Mouse (Mus musculus): ENCODE measurements at regions not wholly inside any gene's neighbourhood (a gene's known extent, or its start where the extent isn't known, plus 50 kb on each side); places are given as distances from the start of the nearest gene placed in this dataset.

- no peak for TF ChIP-seq CTCF (IDR thresholded peaks at IDR 0.05)
- in situ Hi-C loops (cut with MboI; ENCODE audit: low pct_unique_long_range_greater_than_20kb) = no loop called here
- H3K27me3 ChIP-seq = no peaks in the 10 kb centered on the region
- ChIA-PET POLR2A (no interaction called here), CTCF (no interaction called here)
- DNase-seq (ENCODE audit: low read depth, low spot score) (no peak), ATAC-seq (no peak)
These were observed 362.4 kb upstream of the 3110018I06Rik start for GRCm38 (mm10) chr12:107126056-107126455.

GRCm38 (mm10) chr12:107127591-107127990, 360.8 kb upstream of the 3110018I06Rik start:
- TF ChIP-seq CTCF (IDR thresholded peaks at IDR 0.05) = no peak

GRCm38 (mm10) chr12:107129232-107129631, 359.2 kb upstream of the 3110018I06Rik start:
- no peaks in the 10 kb centered on the region for H3K27me3 ChIP-seq
- ATAC-seq (no peak), DNase-seq (ENCODE audit: low read depth, low spot score) (no peak)
- in situ Hi-C loops (cut with MboI; ENCODE audit: low pct_unique_long_range_greater_than_20kb) = no loop called here
- ChIA-PET POLR2A (no interaction called here), CTCF (no interaction called here)
- no peak for TF ChIP-seq CTCF (IDR thresholded peaks at IDR 0.05)

More at GRCm38 (mm10) chr12:107127591-107127990, 360.8 kb upstream of the 3110018I06Rik start:
- ATAC-seq (no peak), DNase-seq (ENCODE audit: low read depth, low spot score) (no peak)
- POLR2A ChIA-PET = no interaction called here
- CTCF ChIA-PET = interaction anchor here (1.2 kb wide), 1 partner anchor 10 kb away, joined by 3 read pairs; no protein-coding TSS in a partner anchor
- in situ Hi-C loops (cut with MboI; ENCODE audit: low pct_unique_long_range_greater_than_20kb) = no loop called here
- no peaks in the 10 kb centered on the region for H3K27me3 ChIP-seq

- ChIA-PET POLR2A (no interaction called here), CTCF (no interaction called here)
- DNase-seq (ENCODE audit: low read depth, low spot score) (no peak), ATAC-seq (no peak)
- no peaks in the 10 kb centered on the region for H3K27me3 ChIP-seq
- no peak for TF ChIP-seq CTCF (IDR thresholded peaks at IDR 0.05)
- in situ Hi-C loops (cut with MboI; ENCODE audit: low pct_unique_long_range_greater_than_20kb) = no loop called here
These were observed 357.1 kb upstream of the 3110018I06Rik start for GRCm38 (mm10) chr12:107131351-107131750.

GRCm38 (mm10) chr12:107131841-107132240, 356.6 kb upstream of the 3110018I06Rik start:
- in situ Hi-C loops (cut with MboI; ENCODE audit: low pct_unique_long_range_greater_than_20kb) = no loop called here
- DNase-seq (ENCODE audit: low read depth, low spot score) (no peak), ATAC-seq (no peak)
- CTCF ChIA-PET = no interaction called here
- H3K27me3 ChIP-seq = no peaks in the 10 kb centered on the region
- no peak for TF ChIP-seq CTCF (IDR thresholded peaks at IDR 0.05)
- POLR2A ChIA-PET = no interaction called here

GRCm38 (mm10) chr12:107132501-107132900, 355.9 kb upstream of the 3110018I06Rik start:
- CTCF ChIA-PET = no interaction called here
- no peak for DNase-seq (ENCODE audit: low read depth, low spot score)

GRCm38 (mm10) chr12:107134353-107134752, 354.1 kb upstream of the 3110018I06Rik start:
- H3K27me3 ChIP-seq = no peaks in the 10 kb centered on the region
- no peak for DNase-seq (ENCODE audit: low read depth, low spot score)
- ChIA-PET POLR2A (no interaction called here), CTCF (no interaction called here)
- in situ Hi-C loops (cut with MboI; ENCODE audit: low pct_unique_long_range_greater_than_20kb) = no loop called here
- no peak for ATAC-seq
- TF ChIP-seq CTCF (IDR thresholded peaks at IDR 0.05) = no peak

More at GRCm38 (mm10) chr12:107132501-107132900, 355.9 kb upstream of the 3110018I06Rik start:
- no peak for TF ChIP-seq CTCF (IDR thresholded peaks at IDR 0.05)
- H3K27me3 ChIP-seq = no peaks in the 10 kb centered on the region
- ATAC-seq = no peak
- POLR2A ChIA-PET = no interaction called here
- in situ Hi-C loops (cut with MboI; ENCODE audit: low pct_unique_long_range_greater_than_20kb) = no loop called here

GRCm38 (mm10) chr12:107138677-107139400, 349.6 kb upstream of the 3110018I06Rik start:
- in situ Hi-C loops (cut with MboI; ENCODE audit: low pct_unique_long_range_greater_than_20kb) = no loop called here
- no peaks in the 10 kb centered on the region for H3K27me3 ChIP-seq
- DNase-seq (ENCODE audit: low read depth, low spot score) = no peak
- ATAC-seq = no peak
- no peak for TF ChIP-seq CTCF (IDR thresholded peaks at IDR 0.05)
- POLR2A ChIA-PET = no interaction called here
- CTCF ChIA-PET = no interaction called here

- ChIA-PET POLR2A (no interaction called here), CTCF (no interaction called here)
- in situ Hi-C loops (cut with MboI; ENCODE audit: low pct_unique_long_range_greater_than_20kb) = no loop called here
- no peak for TF ChIP-seq CTCF (IDR thresholded peaks at IDR 0.05)
- DNase-seq (ENCODE audit: low read depth, low spot score) (no peak), ATAC-seq (no peak)
- H3K27me3 ChIP-seq = no peaks in the 10 kb centered on the region
These were observed 347.4 kb upstream of the 3110018I06Rik start for GRCm38 (mm10) chr12:107140957-107141595.

- ATAC-seq = no peak
- ChIA-PET CTCF (no interaction called here), POLR2A (no interaction called here)
- TF ChIP-seq CTCF (IDR thresholded peaks at IDR 0.05) = no peak
- in situ Hi-C loops (cut with MboI; ENCODE audit: low pct_unique_long_range_greater_than_20kb) = no loop called here
- H3K27me3 ChIP-seq = no peaks in the 10 kb centered on the region
- no peak for DNase-seq (ENCODE audit: low read depth, low spot score)
These were observed 346.2 kb upstream of the 3110018I06Rik start for GRCm38 (mm10) chr12:107142226-107142625.

- CTCF ChIA-PET = no interaction called here
- ATAC-seq = no peak
- no peaks in the 10 kb centered on the region for H3K27me3 ChIP-seq
- DNase-seq (ENCODE audit: low read depth, low spot score) = no peak
- POLR2A ChIA-PET = no interaction called here
- no peak for TF ChIP-seq CTCF (IDR thresholded peaks at IDR 0.05)
- in situ Hi-C loops (cut with MboI; ENCODE audit: low pct_unique_long_range_greater_than_20kb) = no loop called here
These were observed 341.8 kb upstream of the 3110018I06Rik start for GRCm38 (mm10) chr12:107146608-107147121.

Measured in Patski (cell line).